In the genomic region with DNA sequence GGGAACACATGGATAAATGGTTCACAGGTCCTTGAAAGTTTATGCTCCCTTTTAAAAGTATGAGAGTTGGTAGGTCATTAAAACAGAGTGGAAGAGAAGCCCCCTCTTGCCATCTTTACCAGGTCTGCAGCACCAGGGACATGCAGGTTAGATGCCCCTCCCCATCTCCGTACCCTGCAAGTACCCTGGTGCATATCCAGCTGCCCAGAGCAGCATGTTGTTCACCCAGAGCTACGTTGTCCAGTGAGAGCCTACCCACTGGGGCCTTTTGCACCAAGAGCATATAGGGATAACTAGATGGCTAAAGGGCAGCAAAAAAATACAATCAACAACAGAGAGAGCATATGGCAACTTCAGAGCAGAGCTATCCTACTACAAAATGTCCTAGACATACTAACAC, we compare ENCODE assay signal across 12 mouse cellular contexts.
"Had no signal": no experiment of that assay in that cellular context is flagged by ENCODE, and none has a peak within 500 bp of the region (broad histone marks: within the 10 kb centered on the region; RNA-seq: fewer than 3 reads in every experiment).

No protein-coding gene starts in this region.

- DNase-seq: retina, postnatal 1 day; right cerebral cortex, adult 18-20 months; right cerebral cortex, postnatal 14 days; right cerebral cortex, postnatal 25 days; right cerebral cortex, postnatal 4 days; spleen, adult 18-20 months; thymus, adult 18-20 months; thymus, adult 2 months; thymus, postnatal 14 days; thymus, postnatal 25 days; thymus, postnatal 36 days; thymus, postnatal 4 days had no signal
